Mouse (Mus musculus) ES-CJ7 (cell line): ENCODE data around the gene Rfx2.

Source experiments
- DNase-seq: peaks from one replicate; pipeline ENCODE4 v3.0.0; 2011; ENCODE audit warnings: low read depth, low spot score

The Rfx2 gene

GRCm38 (mm10) chr17:56830411-56831110, at the start of gene Rfx2:
Gene Rfx2 (minus strand): TSS chr17:56831013.
- DNase-seq = no peak

GRCm38 (mm10) chr17:56877426-56877825, 46.6 kb upstream of the Rfx2 start:
- DNase-seq = peak; percentile 81

- DNase-seq = peak; percentile 80
Observed at GRCm38 (mm10) chr17:56876981-56877380, 46.2 kb upstream of the Rfx2 start.

DNA sequence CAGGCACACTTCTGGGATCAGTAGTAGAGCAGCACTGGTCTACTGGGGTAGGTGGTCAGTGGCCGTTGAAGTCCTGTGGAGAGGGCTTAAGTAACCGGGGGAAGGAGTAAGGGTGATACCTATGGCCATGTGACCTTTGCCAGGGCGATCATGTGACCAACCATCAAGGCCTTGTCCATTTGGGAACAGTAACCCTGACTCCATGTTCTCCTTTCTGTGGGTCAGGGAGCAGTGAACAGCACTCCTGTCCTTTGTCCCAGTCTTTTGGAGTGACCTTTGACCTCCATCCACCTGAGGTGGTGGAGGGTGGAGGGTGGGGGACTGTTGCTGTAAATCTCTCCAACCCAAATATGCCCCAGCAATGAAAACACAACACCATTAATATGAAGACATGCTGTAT, 45.7 kb upstream of the Rfx2 start:
- DNase-seq = peak; percentile 73

- no peak for DNase-seq
Observed at GRCm38 (mm10) chr17:56874936-56875651, 44.3 kb upstream of the Rfx2 start, which contains the start of gene 1700061G19Rik. Gene 1700061G19Rik (plus strand): TSS chr17:56875477.

DNA sequence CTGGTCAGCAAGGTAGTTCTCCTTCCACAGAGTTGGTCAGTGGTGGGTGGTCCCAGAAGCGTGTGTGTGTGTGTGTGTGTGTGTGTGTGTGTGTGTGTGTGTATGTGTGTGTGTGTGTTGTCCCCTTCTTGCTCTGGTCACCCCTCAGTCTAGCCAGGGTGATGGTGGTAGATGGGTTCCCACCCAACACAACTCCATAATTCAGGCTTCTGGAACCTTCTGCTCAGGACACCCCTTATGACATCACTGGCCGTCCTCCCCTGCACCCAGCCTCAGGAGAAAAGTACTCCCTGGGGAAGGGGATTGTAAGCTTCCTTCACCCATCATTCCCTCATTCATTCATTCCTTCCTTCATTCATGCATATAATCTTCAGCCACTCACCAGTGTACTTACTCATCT, 43.4 kb upstream of the Rfx2 start, which contains the start of gene Acsbg2:
Gene Acsbg2 (minus strand): TSS at position 211 of the 400 bp plus-strand sequence.
- DNase-seq = no peak

DNA sequence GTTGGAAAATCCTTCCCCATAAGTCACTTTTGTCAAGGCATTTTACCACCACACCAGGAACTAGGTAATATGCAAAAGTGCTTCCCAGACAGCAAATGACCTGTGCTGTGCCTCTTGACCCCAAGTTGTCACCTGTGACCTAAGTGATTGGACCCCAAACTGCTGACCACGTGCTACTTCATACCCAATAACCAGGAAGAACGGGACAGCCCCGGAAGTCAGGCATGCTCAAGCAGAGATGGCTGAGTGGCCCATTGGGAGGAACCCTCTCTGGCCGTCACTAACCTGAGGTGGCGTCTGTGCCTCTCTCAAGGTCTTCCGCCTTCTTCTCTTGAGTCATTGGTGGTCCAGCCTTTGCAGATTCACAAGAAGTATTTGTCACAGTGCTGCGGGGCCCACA, 41.7 kb upstream of the Rfx2 start:
- DNase-seq = no peak

- DNase-seq = no peak
Observed at GRCm38 (mm10) chr17:56871767-56872166, 41.0 kb upstream of the Rfx2 start.

GRCm38 (mm10) chr17:56870287-56870953, 39.6 kb upstream of the Rfx2 start:
- no peak for DNase-seq

DNA sequence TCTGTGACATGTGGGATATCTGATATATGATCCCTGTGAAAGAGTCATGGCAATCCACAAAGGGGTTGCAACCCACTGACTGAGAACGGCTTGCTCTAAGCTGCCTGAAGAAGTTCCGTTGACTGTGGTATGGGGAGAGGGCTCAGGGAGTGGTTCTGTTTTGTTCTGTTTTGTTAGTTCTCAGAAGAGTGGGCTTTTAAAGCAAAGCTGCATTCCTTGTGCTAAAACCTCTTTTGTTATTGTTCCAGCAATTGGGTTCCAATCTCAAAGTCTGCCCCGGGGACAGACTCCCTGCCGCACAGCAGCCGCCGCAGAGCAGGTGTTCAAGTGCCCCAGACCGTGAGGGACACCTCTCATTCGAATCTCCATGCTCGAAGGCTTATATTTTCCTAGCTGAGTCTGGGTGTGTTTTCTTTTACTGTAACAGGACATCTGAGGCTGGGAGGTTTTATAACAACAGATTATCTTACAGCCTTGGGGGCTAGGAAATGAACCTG, 38.7 kb upstream of the Rfx2 start:
- peak; percentile 59 for DNase-seq

GRCm38 (mm10) chr17:56866071-56866470, 35.3 kb upstream of the Rfx2 start:
- no peak for DNase-seq

DNA sequence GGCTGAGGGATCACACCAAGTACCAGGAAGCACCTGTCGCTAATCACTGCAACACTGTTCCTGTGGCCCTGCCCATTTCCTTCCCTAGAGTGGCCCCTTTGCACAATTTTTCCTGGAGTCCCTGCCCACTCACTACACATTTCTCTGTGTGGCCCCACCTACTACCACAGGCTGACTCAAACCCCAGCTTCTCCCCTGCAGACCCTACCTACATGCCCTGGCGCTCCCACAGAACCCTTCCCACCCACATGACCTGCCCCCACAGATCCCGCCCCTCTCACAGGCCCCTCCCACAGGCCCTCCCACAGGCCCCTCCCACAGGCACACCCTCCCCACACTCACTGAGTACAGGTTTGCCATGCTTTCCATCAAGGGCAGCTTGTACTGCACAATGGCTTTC, 30.4 kb upstream of the Rfx2 start:
- DNase-seq = peak; percentile 90

DNA sequence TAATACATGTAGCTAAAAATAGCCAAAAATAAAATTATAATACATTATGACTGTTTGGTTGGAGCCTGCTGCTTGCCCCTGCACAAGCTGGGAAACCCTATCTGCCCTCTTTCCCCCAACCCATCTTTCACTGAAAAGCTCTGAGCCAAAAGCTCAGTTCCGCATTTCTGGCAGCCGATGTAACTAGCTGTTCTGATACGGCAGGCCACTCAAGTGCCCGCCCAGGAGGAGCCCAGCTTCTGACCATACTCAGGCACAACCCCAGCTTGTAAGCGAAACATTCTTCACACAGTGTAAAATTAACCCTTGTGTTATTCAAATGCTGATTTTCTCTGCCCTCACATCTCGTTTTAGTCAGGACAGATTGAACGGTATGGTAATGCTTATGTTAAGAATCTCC, 28.1 kb upstream of the Rfx2 start:
- DNase-seq = no peak

DNA sequence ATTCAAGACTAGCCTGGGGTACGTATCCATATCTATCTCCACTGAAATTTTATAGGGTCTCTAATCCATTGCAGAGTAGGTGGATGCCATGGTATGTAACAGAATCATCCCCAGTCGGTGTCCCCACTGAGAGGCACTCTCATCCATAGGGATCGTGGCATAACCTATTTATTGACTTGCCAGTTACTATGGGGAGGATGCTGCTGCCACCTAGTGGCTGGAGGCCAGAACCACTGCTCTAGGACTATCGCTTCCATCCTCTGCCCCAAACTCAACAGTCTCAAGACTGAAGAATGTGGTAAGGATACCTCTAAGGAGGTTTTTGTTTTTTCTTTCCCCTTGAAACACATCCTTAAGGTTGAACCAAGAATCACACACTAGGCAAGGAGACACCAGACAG, 27.4 kb upstream of the Rfx2 start:
- peak; percentile 91 for DNase-seq

DNA sequence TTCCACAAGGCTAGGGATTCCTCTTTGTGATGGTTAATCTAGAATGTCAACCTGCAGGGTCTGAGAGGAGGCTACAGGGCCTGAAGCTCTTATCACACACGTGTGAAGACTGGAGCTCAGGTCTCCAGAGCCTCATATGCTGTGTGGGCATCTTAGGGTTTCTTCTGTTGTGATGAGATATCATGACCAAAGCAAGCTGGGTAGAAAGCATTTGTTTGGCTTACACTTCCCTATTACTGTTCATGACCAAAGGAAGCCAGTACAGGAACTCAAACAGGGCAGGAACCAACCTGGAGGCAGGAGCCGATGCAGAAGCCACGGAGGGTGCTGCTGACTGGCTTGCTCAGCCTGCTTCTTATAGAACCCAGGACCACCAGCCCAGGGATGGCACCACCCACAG, 24.6 kb upstream of the Rfx2 start:
- no peak for DNase-seq

GRCm38 (mm10) chr17:56851167-56851566, 20.4 kb upstream of the Rfx2 start:
- DNase-seq = no peak

DNA sequence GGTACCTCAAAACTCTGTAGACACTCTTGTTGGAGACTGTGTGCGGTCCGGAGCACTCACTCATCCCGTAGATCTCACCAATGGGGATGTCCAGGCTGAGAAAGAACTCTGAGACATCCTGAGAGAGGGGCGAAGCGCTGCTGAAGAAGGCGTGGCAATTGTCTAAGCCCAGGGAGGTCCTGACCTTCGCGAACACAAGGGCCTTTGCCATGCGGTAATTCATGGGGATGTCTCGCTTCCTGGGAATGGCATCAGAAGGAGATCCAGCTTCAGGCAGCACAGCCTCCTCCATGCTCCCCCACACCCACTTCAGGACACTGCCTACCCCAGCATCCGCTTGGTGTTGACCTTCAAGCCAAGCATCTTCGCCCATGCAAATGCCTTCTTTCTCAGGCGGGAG, 18.9 kb upstream of the Rfx2 start:
- peak; percentile 56 for DNase-seq

DNA sequence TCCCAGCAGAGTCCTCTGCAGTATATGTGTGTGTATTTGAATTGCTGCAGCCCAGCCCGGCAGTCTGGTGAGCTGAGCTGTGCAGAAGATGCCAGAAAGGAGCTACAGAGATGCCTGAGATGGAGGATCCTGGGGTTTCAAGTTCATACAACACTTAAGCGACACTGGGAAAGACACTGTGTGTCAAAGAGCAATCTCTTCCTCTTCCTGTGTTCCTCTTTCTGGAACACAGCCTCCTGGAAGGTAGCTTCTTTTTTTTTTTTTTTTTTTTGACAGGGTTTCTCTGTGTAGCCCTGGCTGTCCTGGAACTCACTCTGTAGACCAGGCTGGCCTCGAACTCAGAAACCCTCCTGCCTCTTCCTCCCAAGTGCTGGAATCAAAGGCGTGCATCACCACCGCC, 18.0 kb upstream of the Rfx2 start:
- no peak for DNase-seq

GRCm38 (mm10) chr17:56843678-56844077, 12.9 kb upstream of the Rfx2 start:
- no peak for DNase-seq

- DNase-seq = no peak
Observed at GRCm38 (mm10) chr17:56842173-56842572, 11.4 kb upstream of the Rfx2 start.

DNA sequence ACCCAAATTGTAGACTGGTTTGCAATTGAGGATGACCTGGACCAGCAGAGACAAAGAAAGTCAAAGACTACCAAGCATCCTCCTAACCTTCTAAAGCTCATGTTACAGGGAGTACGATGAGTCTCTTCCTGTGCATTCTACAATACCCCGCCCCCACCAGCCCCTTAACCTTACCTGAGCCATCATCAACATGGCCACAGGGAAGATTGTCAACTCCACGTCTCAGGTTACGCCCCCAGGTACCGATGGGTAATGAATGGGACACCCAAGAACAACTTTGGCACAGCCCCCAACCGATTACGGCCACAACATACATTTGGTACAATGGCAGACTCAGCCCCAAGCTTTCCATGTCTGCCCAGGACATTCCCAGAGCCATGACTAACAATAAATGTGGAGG, 9.7 kb upstream of the Rfx2 start:
- peak; percentile 49 for DNase-seq

- no peak for DNase-seq
Observed at GRCm38 (mm10) chr17:56836336-56836735, 5.5 kb upstream of the Rfx2 start.
